Mouse (Mus musculus): ENCODE data around the gene Clcf1. TPM values are rescaled to one million over a fixed set of nuclear protein-coding genes. Genes with fewer than 3 reads are reported as not detected.

Clcf1 gene
- polyA plus RNA-seq, 1 experiment from 2014 or later: 2.4 TPM

DNA sequence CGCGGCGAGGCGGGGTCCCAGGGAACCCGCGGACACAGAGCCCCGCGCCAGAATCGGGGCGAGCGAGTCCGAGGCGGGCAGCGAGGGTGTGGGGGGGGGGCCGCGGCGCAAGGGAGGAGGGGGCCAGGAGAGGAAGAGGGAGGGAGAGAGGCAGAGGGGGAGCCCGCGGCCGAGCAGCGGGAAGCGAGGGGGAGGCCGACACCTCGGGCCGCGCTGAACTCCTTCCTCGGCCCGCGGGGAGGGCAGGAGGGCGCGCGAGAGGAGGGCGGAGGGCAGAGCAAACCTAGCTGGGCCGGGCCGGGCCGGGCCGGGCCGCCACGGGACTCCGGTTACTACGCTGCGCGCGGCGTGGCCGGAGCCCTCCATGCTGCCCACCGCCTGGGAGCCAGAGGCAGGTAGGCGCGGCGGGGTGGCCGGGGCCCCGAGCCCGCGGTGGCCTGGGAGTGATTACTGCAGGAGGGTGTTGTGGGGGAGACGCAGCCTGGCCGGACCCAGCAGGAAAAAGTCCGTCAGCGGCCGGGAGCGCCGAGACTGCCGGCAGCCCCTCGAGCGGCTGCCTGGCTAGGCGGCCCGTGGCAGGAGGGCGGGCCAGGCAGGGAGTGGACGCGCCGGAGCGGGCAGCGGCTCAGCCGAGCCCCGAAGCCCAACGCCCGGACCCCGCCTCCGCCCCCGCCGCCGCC lies 873 bp downstream of the Clcf1 start:
- peak overlapping the region; percentile 75 for H3K4me3 ChIP-seq (ENCODE audit: low read depth, low read length)
- peaks cover 4% of the 10 kb centered on the region for H3K4me1 ChIP-seq (replicated peaks; ENCODE audit: control insufficient read depth, insufficient read depth, low read length)
- H3K9me3 ChIP-seq (ENCODE audit: control insufficient read depth): no peaks in the 10 kb centered on the region
- peak overlapping the region; percentile 82 for H3K27ac ChIP-seq (ENCODE audit: low read depth, low read length)
- H3K36me3 ChIP-seq (ENCODE audit: control insufficient read depth, insufficient read depth): no peaks in the 10 kb centered on the region
- H3K27me3 ChIP-seq (replicated peaks; ENCODE audit: control insufficient read depth, insufficient read depth, low read length): no peaks in the 10 kb centered on the region
- H3K9ac ChIP-seq (ENCODE audit: low read depth, low read length): peak overlapping the region; percentile 91
- peak overlapping the region; percentile 98 for H3K4me2 ChIP-seq (replicated peaks; ENCODE audit: low read depth)
- WGBS: under 1% methylated on average over 55 of the region's 81 CpGs
- TF ChIP-seq CTCF (IDR thresholded peaks at IDR 0.05; ENCODE audit: low read depth): no peak
- peak; percentile 28 for ATAC-seq

- H3K4me2 ChIP-seq (replicated peaks; ENCODE audit: low read depth): peak overlapping the region; percentile 98
- no peaks in the 10 kb centered on the region for H3K27me3 ChIP-seq (replicated peaks; ENCODE audit: control insufficient read depth, insufficient read depth, low read length)
- H3K9ac ChIP-seq (ENCODE audit: low read depth, low read length): peak overlapping the region; percentile 91
- ATAC-seq: no peak
- TF ChIP-seq CTCF (IDR thresholded peaks at IDR 0.05; ENCODE audit: low read depth): no peak
- H3K9me3 ChIP-seq (ENCODE audit: control insufficient read depth): no peaks in the 10 kb centered on the region
- H3K4me3 ChIP-seq (ENCODE audit: low read depth, low read length): peak overlapping the region; percentile 75
- 5% methylated on average over 20 of the region's 21 CpGs for WGBS
- peak overlapping the region; percentile 82 for H3K27ac ChIP-seq (ENCODE audit: low read depth, low read length)
- H3K36me3 ChIP-seq (ENCODE audit: control insufficient read depth, insufficient read depth): no peaks in the 10 kb centered on the region
- H3K4me1 ChIP-seq (replicated peaks; ENCODE audit: control insufficient read depth, insufficient read depth, low read length): peaks cover 9% of the 10 kb centered on the region
Observed at GRCm38 (mm10) chr19:4215451-4215840, 1.4 kb downstream of the Clcf1 start.

- H3K4me1 ChIP-seq (replicated peaks; ENCODE audit: control insufficient read depth, insufficient read depth, low read length): peaks cover 14% of the 10 kb centered on the region
Observed at GRCm38 (mm10) chr19:4216041-4216685, 2.1 kb downstream of the Clcf1 start.

DNA sequence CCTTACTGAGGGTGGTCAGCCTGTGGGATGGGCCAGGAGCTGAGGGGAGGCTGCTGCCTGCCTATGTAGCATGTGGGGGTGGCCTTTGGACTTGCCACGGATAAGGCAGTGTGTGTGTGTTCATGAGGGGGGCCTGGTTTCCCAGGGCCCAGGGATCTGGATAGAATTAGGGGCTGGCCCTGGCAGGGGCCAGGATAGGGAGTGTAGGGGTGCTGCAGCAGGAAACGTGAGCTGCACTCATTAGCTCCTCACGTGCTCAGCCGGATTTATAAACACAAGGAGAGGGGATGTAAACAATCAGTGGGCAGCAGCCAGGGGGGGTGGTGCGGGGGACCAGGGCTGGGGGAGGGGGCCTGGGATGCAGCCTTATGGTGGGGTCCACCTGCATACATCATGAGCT lies 3.1 kb downstream of the Clcf1 start:
- Histone ChIP-seq H3K27me3 (replicated peaks; ENCODE audit: control insufficient read depth, insufficient read depth, low read length) (no peaks in the 10 kb centered on the region), H3K4me1 (replicated peaks; ENCODE audit: control insufficient read depth, insufficient read depth, low read length) (peaks cover 18% of the 10 kb centered on the region), H3K9me3 (ENCODE audit: control insufficient read depth) (no peaks in the 10 kb centered on the region), H3K36me3 (ENCODE audit: control insufficient read depth, insufficient read depth) (no peaks in the 10 kb centered on the region), H3K4me2 (replicated peaks; ENCODE audit: low read depth) (peak overlapping the region; percentile 98), H3K4me3 (ENCODE audit: low read depth, low read length) (no peak overlapping the region), H3K9ac (ENCODE audit: low read depth, low read length) (no peak overlapping the region), H3K27ac (ENCODE audit: low read depth, low read length) (peak overlapping the region; percentile 46; the same call in 1 of the 2 replicates)
- no peak for ATAC-seq
- WGBS: 27% methylated on average over 5 of the region's 5 CpGs
- TF ChIP-seq CTCF (IDR thresholded peaks at IDR 0.05; ENCODE audit: low read depth): no peak

More at GRCm38 (mm10) chr19:4216041-4216685, 2.1 kb downstream of the Clcf1 start:
- Histone ChIP-seq H3K4me3 (ENCODE audit: low read depth, low read length) (peak overlapping the region; percentile 11; the same call in 1 of the 2 replicates), H3K36me3 (ENCODE audit: control insufficient read depth, insufficient read depth) (no peaks in the 10 kb centered on the region), H3K9me3 (ENCODE audit: control insufficient read depth) (no peaks in the 10 kb centered on the region), H3K4me2 (replicated peaks; ENCODE audit: low read depth) (peak overlapping the region; percentile 98), H3K27me3 (replicated peaks; ENCODE audit: control insufficient read depth, insufficient read depth, low read length) (no peaks in the 10 kb centered on the region), H3K9ac (ENCODE audit: low read depth, low read length) (no peak overlapping the region), H3K27ac (ENCODE audit: low read depth, low read length) (peak overlapping the region; percentile 41; the same call in 1 of the 2 replicates)
- peak; percentile 69 for TF ChIP-seq CTCF (IDR thresholded peaks at IDR 0.05; ENCODE audit: low read depth)
- ATAC-seq: no peak
- 27% methylated on average over 14 of the region's 14 CpGs for WGBS

- Histone ChIP-seq H3K4me3 (ENCODE audit: low read depth, low read length) (no peak overlapping the region), H3K27me3 (replicated peaks; ENCODE audit: control insufficient read depth, insufficient read depth, low read length) (no peaks in the 10 kb centered on the region), H3K9ac (ENCODE audit: low read depth, low read length) (no peak overlapping the region), H3K27ac (ENCODE audit: low read depth, low read length) (peak overlapping the region; percentile 46; the same call in 1 of the 2 replicates), H3K4me2 (replicated peaks; ENCODE audit: low read depth) (no peak overlapping the region; the same call in 1 of the 2 replicates), H3K36me3 (ENCODE audit: control insufficient read depth, insufficient read depth) (no peaks in the 10 kb centered on the region), H3K9me3 (ENCODE audit: control insufficient read depth) (no peaks in the 10 kb centered on the region), H3K4me1 (replicated peaks; ENCODE audit: control insufficient read depth, insufficient read depth, low read length) (peaks cover 20% of the 10 kb centered on the region)
- WGBS: 60% methylated on average over 3 of the region's 3 CpGs
- ATAC-seq: no peak
- 0 out of 2 replicates have a peak, but pooled peaks have one; percentile 8 for TF ChIP-seq CTCF (IDR thresholded peaks at IDR 0.05; ENCODE audit: low read depth)
Observed at GRCm38 (mm10) chr19:4217855-4218254, 3.8 kb downstream of the Clcf1 start.

DNA sequence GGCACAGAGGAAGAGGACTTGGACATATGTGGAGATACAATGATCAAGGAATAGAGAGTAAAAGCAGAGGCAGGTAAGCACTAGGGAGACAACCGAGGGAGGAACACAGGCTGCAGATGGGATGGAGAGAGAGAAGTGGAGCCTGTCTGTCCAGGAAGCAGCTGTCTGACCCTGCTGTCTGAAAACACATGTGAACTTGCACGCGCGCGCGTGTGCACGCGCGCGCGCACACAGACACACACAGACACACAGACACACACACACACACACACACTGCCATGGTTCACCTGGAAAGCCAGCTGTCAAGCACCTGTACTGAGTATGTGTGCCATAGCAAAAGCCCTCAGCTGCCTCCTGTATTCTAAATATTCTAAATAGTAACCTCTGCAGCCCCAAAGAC lies 4.3 kb downstream of the Clcf1 start:
- H3K9me3 ChIP-seq (ENCODE audit: control insufficient read depth): no peaks in the 10 kb centered on the region
- H3K36me3 ChIP-seq (ENCODE audit: control insufficient read depth, insufficient read depth): no peaks in the 10 kb centered on the region
- H3K27ac ChIP-seq (ENCODE audit: low read depth, low read length): peak overlapping the region; percentile 46; the same call in 1 of the 2 replicates
- no peak for ATAC-seq
- TF ChIP-seq CTCF (IDR thresholded peaks at IDR 0.05; ENCODE audit: low read depth): no peak
- H3K27me3 ChIP-seq (replicated peaks; ENCODE audit: control insufficient read depth, insufficient read depth, low read length): no peaks in the 10 kb centered on the region
- H3K9ac ChIP-seq (ENCODE audit: low read depth, low read length): no peak overlapping the region
- no peak overlapping the region for H3K4me3 ChIP-seq (ENCODE audit: low read depth, low read length)
- 69% methylated on average over 11 of the region's 11 CpGs for WGBS
- peaks cover 20% of the 10 kb centered on the region for H3K4me1 ChIP-seq (replicated peaks; ENCODE audit: control insufficient read depth, insufficient read depth, low read length)
- H3K4me2 ChIP-seq (replicated peaks; ENCODE audit: low read depth): no peak overlapping the region

Data from intestine, postnatal 0 days (tissue).